Mouse (Mus musculus): ENCODE measurements at regions not wholly inside any gene's neighbourhood (a gene's known extent, or its start where the extent isn't known, plus 50 kb on each side); places are given as distances from the start of the nearest gene placed in this dataset.

DNA sequence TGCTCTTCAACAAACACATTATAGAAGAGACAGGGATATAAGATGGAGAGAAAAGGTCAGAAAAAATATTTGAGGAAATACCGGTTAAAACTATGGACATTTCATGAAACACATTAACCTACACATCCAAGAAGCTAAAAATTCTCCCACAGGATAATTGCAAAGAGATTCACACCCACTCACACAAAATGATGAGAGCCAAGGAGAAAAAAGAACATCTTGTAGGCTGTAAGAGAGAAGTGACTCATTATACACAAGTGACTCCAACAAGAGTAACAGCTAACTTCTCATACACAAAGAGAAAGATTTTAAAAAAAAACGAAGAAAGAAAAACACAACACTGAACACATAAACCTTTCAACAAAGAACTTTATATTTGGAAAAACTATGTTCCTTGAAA, 658.3 kb upstream of the Kirrel3 start:
- no peak for DNase-seq (ENCODE audit: low spot score in 2 of 2)
- intact Hi-C loops (cut with DNase I) = no loop called here

- no peak for DNase-seq (ENCODE audit: low spot score in 2 of 2)
- intact Hi-C loops (cut with DNase I) = no loop called here
Measured at GRCm38 (mm10) chr9:33837666-33838380, 647.9 kb upstream of the Kirrel3 start.

DNA sequence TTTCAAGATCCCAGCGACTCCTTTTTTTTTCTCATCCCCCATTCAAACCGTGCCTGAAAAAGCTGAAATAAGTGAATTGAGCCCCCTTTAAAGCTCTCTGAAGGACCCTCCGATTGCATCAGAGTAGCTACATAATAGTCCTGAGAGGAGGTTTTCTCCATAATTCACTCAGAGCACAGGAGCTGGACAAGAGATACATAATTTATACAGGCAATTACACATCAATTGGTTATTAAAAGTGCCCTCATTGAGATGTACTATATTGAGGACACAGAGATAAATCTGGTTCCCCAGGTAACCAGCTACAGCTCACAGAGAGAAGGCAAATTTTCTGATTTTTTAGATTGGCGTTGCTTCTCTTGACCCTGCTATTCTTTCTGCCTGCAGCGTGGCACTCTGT, 636.1 kb upstream of the Kirrel3 start:
- DNase-seq (ENCODE audit: low spot score in 2 of 2) = no peak
- intact Hi-C loops (cut with DNase I) = loop anchor here (10.0 kb wide), 1 partner anchor 635 kb away; the partner anchor contains the start of gene Kirrel3

DNA sequence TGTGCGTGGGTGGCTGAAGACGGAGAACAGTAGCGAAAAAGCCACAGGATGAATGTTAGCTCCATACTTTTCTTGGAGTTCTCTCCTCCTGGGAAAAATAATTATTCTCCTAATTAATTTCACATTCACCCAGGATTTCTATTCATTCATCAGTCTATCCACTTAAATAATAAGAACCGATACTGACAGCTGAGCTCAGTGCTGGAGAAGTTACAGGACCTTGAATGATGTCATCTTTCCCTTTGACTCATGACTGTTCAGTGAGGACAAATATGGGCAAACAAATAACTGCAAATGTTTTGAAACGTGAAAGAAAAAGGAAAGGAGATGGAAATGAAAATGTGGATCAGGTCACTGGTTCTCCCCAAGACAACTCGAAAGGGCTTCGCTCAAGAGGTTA, 635.7 kb upstream of the Kirrel3 start:
- DNase-seq (ENCODE audit: low spot score in 2 of 2) = no peak
- intact Hi-C loops (cut with DNase I) = loop anchor here (10.0 kb wide), 1 partner anchor 635 kb away; the partner anchor contains the start of gene Kirrel3

- DNase-seq (ENCODE audit: low spot score in 2 of 2) = no peak
- intact Hi-C loops (cut with DNase I) = loop anchor here (10.0 kb wide), 1 partner anchor 634 kb away; the partner anchor contains the start of gene Kirrel3
Measured at GRCm38 (mm10) chr9:33850993-33851392, 634.7 kb upstream of the Kirrel3 start.

DNA sequence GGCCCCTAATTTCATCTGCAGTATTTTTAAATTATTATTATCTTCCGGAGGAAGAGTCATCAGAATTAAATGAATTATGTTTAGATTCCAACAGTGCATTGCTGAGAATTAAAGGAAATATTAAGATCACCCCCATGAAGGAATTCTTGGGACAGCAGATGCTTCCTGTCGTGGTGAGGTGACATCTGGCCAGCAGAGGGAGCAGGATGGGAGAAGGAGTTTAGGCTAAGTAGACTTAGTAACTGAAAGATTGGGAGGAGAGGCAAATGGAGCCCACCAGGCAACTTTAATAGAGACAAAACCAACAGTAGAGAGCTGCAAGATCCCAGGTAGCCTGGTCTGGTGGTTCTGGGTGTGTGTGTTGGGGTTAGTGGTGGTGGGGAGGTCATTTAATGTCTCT, 629.5 kb upstream of the Kirrel3 start:
- DNase-seq (ENCODE audit: low spot score in 2 of 2) = no peak
- intact Hi-C loops (cut with DNase I) = loop anchor here (10.0 kb wide), 1 partner anchor 629 kb away; the partner anchor contains the start of gene Kirrel3

GRCm38 (mm10) chr9:33858511-33858910, 627.2 kb upstream of the Kirrel3 start:
- DNase-seq (ENCODE audit: low spot score in 2 of 2) = no peak
- intact Hi-C loops (cut with DNase I) = loop anchor here (10.0 kb wide), 1 partner anchor 626 kb away; the partner anchor contains the start of gene Kirrel3

DNA sequence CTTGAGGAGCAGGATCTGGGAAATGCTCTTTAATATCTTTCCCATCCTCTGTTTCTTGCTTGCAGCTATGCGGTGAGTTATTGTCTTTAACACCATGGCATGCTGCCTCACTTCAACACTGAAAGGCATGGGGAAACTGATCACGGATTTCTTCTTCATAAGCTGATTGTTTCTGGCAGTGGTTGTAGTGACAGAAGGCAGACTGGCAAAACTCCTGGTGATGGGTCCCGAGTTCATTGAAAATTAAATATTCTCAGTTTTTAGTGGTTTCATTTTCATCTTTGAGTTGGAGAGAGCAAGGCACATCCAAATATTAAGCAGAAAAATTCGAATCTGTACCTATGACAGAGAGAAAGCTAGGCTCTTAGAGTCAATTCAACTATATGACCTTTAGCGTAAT, 617.0 kb upstream of the Kirrel3 start:
- no peak for DNase-seq (ENCODE audit: low spot score in 2 of 2)
- intact Hi-C loops (cut with DNase I) = no loop called here

GRCm38 (mm10) chr9:33887279-33887678, 598.4 kb upstream of the Kirrel3 start:
- intact Hi-C loops (cut with DNase I) = no loop called here
- no peak for DNase-seq (ENCODE audit: low spot score in 2 of 2)

DNA sequence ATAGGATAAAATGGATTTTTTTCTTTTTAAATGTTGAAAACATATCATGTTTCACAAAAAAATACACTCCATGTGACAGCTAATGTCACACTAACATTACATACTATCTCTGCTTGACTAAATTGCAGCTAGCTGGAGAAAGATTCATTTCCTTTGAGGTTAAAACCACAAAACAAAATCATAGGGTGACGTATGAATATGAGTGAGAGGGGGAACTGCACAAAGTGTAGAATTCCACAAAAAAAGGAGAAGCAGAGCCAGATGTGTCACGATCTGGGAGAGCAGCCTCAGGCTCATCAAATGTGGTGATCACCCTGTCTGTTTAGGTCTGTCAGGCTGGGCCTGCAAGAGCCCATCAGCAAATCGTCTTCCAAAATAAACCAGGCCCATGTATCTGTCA, 593.7 kb upstream of the Kirrel3 start:
- DNase-seq (ENCODE audit: low spot score in 2 of 2) = no peak
- intact Hi-C loops (cut with DNase I) = no loop called here

- DNase-seq (ENCODE audit: low spot score in 2 of 2) = no peak
- intact Hi-C loops (cut with DNase I) = no loop called here
Measured at GRCm38 (mm10) chr9:33901313-33902076, 584.2 kb upstream of the Kirrel3 start.

GRCm38 (mm10) chr9:33903991-33904570, 581.6 kb upstream of the Kirrel3 start:
- intact Hi-C loops (cut with DNase I) = no loop called here
- DNase-seq (ENCODE audit: low spot score in 2 of 2) = no peak

- no peak for DNase-seq (ENCODE audit: low spot score in 2 of 2)
- intact Hi-C loops (cut with DNase I) = no loop called here
Measured at GRCm38 (mm10) chr9:33914919-33915318, 570.8 kb upstream of the Kirrel3 start.

- no peak for DNase-seq (ENCODE audit: low spot score in 2 of 2)
- intact Hi-C loops (cut with DNase I) = no loop called here
Measured at GRCm38 (mm10) chr9:33915349-33916056, 570.2 kb upstream of the Kirrel3 start.

DNA sequence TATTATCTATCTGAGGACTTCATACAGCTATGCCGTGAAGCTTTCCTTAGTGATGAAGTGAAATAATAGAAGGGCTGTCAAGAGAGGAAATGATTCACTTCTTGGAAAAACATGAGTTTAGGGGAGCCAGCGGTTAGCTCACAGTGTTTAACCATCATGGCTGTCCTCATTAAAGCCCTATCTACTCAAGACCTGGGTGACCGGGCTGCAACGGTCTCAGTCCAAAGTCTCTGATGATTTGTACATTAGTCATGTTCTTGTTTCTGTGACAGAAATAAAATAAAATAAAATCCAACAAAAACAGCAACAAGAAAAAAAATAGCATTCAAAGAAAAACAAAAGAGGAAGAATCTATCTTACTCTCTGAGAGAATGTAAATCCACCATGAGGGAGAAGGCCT, 555.4 kb upstream of the Kirrel3 start:
- intact Hi-C loops (cut with DNase I) = no loop called here
- DNase-seq (ENCODE audit: low spot score in 2 of 2) = no peak

DNA sequence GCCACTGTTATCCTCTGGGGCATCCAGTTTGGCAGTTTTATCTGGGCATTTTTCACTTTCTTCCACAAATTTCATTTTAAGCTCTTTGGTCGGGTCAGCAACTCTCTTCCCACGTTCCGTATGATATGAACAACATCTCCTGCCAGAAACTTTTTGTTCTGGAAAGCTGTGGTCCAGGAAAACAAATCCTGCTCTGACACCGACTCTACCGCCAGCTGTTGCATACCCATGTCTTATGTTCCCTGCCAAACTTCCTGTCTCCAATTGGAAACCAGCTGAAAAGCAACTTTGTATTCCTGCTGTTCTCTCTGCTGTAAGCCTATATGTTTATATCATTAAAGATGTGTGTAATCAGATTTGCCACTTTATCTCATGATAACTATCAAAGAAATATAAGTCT, 551.6 kb upstream of the Kirrel3 start:
- intact Hi-C loops (cut with DNase I) = no loop called here
- no peak for DNase-seq (ENCODE audit: low spot score in 2 of 2)

- intact Hi-C loops (cut with DNase I) = no loop called here
- no peak for DNase-seq (ENCODE audit: low spot score in 2 of 2)
Measured at GRCm38 (mm10) chr9:33954319-33954718, 531.4 kb upstream of the Kirrel3 start.

All from left cerebral cortex, postnatal 36 days (tissue).